Mouse (Mus musculus) thymus, postnatal 25 days (tissue): Measurements from ENCODE around the gene Ext2.

ENCODE experiments used
- DNase-seq: peaks from one replicate; pipeline ENCODE4 v3.0.0; 2022

The Ext2 gene

DNA sequence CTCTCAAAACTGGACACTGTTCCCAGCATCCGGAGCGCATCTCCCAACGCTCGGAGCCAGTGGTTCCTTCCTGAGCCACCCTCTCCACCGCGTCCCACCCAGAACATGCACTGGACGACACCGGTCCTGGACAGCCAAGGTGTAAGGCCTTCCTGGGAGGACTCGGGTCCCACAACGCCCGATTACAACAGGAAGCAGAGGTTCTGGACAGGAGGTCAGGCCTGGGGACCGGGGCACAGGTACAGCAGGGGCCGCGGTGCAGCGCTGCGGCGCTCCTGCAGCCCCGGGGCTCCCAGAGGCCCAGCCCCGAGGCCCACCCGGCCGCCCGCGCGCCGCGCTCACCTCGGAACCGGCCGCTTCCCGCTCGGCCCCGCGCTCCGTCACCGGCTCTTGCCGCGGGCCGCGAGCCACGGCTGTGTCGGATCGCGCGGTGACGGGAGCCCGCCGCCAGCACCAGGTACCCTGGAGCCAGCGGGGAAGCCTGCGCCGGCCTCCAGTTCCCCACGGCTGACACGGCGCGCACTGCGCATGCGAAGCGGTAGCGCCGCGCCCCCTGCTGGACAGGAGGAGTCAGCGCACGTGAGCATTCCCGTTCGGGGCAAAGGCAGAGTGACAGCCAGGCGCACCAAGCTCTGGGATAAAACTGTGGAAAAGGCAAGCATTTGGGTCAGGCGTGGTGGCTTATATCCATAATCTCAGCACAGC is at the start of gene Ext2:
Gene Ext2, minus strand, starts transcription at position 524 of the 705 bp plus-strand sequence.
- DNase-seq, result peak; percentile 92

DNA sequence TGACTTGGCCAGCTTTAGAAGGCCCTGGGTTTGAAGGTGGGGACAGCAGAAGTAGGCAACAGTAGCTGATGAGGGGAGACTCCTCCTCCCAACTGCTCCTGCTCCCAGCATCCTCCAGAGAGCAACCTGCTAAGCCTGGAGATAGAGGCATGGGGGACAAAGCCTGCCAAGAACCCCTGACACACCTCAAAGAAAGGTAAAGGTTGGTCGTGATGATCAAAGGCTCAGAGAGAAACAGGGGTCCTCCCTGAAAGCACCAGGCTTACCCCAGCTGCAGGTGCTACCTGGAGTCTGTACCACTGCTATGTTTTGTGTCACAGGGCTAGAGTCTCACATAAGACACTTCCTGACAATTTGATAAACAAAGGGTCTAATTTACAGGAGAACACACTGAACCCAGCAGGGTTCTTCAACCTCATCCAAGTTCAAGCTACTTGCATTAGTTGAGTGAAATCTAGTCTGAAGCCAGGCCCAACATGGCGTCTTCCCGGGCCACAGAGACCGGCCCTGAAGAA is 49.1 kb upstream of the Ext2 start:
- no peak for DNase-seq

GRCm38 (mm10) chr2:93870842-93871241 is 48.5 kb upstream of the Ext2 start:
- DNase-seq, result peak; percentile 39

- no peak for DNase-seq
Observed at GRCm38 (mm10) chr2:93869107-93869600, 46.8 kb upstream of the Ext2 start, which contains the start of gene Accsl. TSS of gene Accsl (minus strand) at chr2:93869157.

GRCm38 (mm10) chr2:93868566-93868965 is 46.2 kb upstream of the Ext2 start:
- no peak for DNase-seq

- no peak for DNase-seq
Observed at GRCm38 (mm10) chr2:93863229-93863628, 40.9 kb upstream of the Ext2 start.

DNA sequence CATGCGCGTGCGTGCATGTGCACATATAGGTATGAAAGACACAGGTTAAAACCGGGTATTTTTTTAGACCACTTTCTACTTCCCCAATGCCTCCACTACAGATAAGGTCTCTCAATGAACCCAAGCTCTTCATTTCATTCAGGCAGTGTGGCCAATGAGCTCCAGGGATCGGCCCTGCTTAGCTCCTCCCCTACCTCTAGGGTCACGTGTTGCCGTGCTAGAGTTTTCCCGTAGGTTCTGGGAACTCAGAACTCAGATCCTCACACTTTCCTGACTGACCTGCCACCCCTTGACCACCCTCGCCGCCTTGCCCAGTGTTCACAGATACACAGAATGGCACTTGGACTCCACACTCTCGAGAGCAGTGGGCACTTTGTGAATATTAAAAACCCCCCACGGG is 36.5 kb upstream of the Ext2 start:
- DNase-seq, result no peak

DNA sequence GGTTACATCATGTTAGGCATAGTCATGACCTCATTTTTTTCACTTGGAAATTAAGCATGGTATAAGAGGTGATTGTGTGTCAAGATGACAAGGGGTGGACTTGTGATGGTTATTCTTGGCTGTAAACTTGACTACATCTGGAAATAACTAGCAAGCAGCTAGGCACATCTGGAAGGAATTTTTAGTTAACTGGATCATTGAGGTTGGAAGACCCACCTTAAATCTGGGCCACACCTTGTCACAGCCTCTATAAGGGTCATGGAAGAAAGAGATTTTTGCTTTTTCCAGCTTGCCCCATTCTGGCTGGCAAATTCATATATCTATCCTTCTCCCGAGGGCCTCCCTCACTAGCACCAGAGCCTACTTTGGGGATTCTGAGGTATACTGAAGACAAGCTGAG is 28.9 kb upstream of the Ext2 start:
- no peak for DNase-seq

DNA sequence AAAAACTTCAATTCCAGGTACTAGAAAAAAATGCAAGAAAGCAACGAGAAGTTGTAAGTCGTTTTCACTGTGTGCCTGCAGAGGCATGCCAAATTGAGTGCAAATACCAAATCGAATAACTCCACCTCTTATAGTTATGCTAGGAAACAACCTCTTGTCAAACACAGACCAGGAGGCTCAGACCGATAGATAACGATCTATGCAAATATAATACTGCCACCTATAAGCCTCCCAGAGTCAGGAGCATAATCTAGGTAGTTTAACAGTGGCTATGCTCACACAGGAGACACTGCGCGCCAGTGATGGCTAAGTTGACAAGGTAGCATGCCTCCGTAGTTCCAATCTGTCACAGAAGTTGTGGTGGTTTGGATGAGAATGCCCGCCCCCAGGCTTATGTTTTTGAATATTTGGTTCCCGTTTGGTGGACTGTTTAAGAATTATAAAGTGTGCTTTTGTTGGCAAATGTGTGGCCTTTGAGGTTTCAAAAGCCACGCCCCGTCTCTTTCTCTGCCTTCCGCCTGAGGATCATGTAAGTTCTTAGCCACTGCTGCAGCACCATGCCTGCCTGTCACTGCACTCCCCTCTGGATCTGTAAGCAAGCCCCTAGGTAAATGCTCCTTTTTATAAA is 28.1 kb upstream of the Ext2 start:
- DNase-seq, result peak; percentile 42

DNA sequence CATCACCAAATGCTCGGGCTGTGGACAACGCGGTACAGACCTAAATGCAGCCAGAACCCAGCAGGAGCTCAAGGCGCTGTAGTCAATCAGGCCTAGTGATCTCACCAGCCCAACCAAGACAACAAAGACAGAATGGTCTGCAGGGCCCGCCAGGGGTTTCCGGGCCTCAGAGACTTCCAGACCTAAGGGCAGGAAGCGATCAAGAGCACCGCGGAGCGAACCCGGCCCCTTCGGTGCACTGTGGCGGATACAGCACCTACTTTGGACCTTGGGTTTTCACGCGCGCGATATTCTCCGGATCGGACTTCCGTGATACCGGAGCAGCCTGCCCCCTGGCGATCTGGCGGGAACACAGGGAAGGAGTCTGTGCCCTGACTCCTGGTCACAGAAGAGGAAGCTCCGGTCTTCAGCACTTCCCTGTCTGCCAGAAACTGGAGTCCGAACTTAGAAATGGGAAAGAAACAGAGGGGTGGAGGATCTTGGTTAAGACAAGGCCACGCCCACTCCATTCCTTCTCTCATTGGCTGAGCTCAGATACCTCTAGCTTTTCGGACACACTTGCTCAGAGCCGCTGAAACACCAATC is 27.2 kb upstream of the Ext2 start, which contains the start of gene Accs:
Gene Accs, minus strand, starts transcription at position 439 of the 585 bp plus-strand sequence.
- DNase-seq, result peak; percentile 61

- DNase-seq, result no peak
Observed at GRCm38 (mm10) chr2:93841349-93841748, 19.0 kb upstream of the Ext2 start.

DNA sequence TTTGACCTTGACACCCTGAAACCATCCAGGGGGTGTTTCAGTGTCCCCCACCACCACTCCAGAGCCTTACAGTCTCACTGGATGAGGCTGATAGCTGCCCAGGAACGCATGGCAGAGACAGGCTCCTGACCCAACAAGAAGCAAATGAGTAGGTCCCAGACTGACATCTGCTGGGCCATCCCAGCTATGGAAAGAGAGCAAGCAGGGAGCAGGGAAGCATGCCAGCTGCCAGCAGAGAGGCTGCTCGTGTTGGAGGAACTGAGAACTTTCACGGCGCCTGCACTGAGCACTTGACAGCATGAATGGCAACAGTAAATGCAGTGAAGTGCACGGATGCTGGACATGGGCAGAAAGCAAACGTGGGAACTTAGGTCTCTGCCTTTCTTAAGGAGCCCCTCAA is 17.7 kb upstream of the Ext2 start:
- DNase-seq, result no peak

- DNase-seq, result no peak
Observed at GRCm38 (mm10) chr2:93838931-93839330, 16.6 kb upstream of the Ext2 start.

DNA sequence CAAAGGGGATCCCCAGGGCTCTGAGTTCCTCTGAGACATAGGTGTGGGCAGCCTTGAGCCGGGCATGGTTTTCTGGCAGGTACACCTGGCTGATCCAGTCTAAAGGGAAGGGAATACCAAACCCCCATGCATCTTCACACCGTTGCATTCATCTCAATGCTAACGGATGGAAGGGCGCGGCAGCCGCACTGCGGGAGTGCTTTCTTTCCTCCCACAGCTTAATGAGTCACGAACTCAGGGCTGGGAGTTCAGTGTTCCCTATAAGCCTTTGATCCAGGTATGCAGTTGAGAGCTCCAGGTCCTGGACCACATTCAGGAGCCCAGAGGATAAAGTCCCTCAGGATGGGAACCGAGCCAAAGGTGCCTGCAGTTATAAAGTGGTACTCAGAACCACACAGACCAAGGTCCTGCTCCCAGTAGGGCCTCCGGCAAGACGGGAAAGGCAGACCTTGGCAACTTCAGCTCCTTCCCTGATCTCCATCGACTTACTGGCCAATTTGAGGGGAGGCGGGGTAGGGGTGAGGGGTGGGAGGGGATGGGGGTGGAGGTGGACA is 13.9 kb upstream of the Ext2 start:
- DNase-seq, result no peak

- DNase-seq, result no peak
Observed at GRCm38 (mm10) chr2:93835596-93835995, 13.2 kb upstream of the Ext2 start.

DNA sequence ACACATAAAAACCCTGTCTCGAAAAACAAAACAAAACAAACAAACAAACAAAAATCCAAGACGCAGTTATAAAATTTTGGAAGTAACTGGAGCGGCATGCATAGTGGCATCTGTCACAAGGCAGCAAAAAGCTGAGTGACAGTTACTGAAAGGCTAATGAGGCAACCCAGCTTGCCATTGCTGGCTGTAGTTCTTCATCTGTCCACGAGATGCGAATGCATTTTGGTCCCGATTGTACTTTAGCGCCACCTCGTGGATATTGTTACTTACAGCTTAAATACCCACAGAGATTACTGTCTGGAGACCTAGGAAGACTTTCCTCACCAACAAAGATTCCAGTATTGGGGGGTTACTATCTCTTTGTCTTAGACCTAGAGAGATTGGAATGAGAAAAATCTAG is 1.2 kb upstream of the Ext2 start:
- DNase-seq, result peak; percentile 71

DNA sequence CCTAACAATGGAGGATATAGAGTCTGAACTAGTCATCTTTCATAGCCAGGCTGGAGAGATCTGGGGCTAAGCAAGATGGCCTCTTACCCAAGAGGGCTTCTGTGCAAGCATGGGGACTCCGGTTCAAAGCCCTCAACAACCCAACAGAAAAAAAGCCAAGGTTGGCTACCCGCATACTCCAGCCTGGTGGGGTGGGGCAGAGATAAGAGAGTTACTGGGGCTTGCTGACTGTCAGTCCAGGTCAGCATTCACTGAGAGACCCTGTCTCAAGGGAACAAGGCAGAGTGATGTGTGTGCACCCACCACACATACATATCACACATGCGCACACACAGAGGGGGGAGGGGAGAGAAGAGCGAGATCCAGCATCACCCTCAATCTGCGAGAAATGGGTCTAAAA is 4.6 kb downstream of the Ext2 start:
- DNase-seq, result no peak

GRCm38 (mm10) chr2:93813343-93813742 is 9.0 kb downstream of the Ext2 start:
- DNase-seq, result no peak

GRCm38 (mm10) chr2:93811812-93812211 is 10.6 kb downstream of the Ext2 start:
- peak; percentile 59 for DNase-seq

- peak; percentile 35 for DNase-seq
Observed at GRCm38 (mm10) chr2:93809931-93810330, 12.4 kb downstream of the Ext2 start.

- no peak for DNase-seq
Observed at GRCm38 (mm10) chr2:93808071-93808470, 14.3 kb downstream of the Ext2 start.

GRCm38 (mm10) chr2:93807440-93807839 is 14.9 kb downstream of the Ext2 start:
- DNase-seq, result no peak

GRCm38 (mm10) chr2:93806487-93807201 is 15.7 kb downstream of the Ext2 start:
- no peak for DNase-seq
